Mouse (Mus musculus) megakaryocyte-erythroid progenitor cell, adult 5-6 weeks (primary cell): ENCODE data around the gene Tnp1. TPM values are rescaled to one million over a fixed set of nuclear protein-coding genes. Genes with fewer than 3 reads are reported as not detected.

Source experiments
- ATAC-seq: replicated peaks from 2 replicates; pipeline ENCODE4 v1.8.0; 2016; ENCODE audit warnings: mild to moderate bottlenecking, inconsistent platforms; ENCODE audit not compliant: severe bottlenecking, poor library complexity, low FRiP score, low TSS enrichment
- total RNA-seq, 2 experiments: library from RNA; stranded (forward) in 1 of 2; stranded (reverse) in 1 of 2; fragments of 200-1000, 215-1000 nt in 1 of 2; fragments of >200 nt in 1 of 2; fragmentation: Nextera tagmentation in 1 of 2; gene quantifications; 2 replicates each; pipeline ENCODE4 v1.2.3; 2014 to 2017

The Tnp1 gene
- total RNA-seq (2014; fragmentation: Nextera tagmentation), result not detected in 2 replicates
- not detected in 2 replicates for total RNA-seq (2017)

GRCm38 (mm10) chr1:73015731-73016130 is at the start of gene Tnp1:
TSS of gene Tnp1 (minus strand) at chr1:73015909.
- no peak for ATAC-seq

GRCm38 (mm10) chr1:73064336-73064735 is 48.6 kb upstream of the Tnp1 start:
- ATAC-seq, result no peak

DNA sequence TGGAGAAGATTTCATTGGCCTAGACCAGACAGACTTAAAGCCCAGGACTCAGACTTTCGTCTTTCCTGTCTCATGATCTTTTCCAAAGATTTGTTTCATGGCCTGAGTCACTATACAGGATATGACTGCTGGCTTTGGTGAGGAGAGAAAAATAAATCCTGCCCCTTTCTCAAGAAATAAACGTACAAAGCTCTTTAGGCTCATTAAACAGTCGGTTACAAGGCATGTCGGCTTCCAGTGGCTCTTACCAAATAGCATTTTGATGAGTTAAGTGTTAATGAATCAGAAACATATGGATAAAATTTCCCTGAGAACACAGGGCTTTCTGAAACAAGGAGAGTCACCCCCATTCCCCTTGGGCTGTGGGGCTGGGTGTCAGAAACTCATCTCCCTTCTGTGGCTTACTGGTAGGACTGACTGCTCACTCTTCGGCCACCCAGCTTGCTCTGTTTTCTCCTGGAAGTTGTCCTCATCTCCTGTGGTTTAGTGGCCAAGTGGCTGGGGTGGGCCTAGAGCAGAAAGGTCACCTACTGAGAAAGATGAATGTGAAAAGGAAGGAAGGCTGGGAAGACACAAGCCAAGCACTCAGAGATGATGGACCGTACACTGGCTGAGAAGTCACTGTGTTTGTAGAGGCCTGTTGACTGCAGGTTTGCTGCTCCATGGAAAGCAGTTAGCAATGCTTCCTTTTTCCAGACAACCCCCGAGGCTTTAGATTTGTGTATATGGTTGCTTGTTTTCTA is 46.0 kb upstream of the Tnp1 start:
- no peak for ATAC-seq

- no peak for ATAC-seq
Measured at GRCm38 (mm10) chr1:73060271-73060670, 44.6 kb upstream of the Tnp1 start.

DNA sequence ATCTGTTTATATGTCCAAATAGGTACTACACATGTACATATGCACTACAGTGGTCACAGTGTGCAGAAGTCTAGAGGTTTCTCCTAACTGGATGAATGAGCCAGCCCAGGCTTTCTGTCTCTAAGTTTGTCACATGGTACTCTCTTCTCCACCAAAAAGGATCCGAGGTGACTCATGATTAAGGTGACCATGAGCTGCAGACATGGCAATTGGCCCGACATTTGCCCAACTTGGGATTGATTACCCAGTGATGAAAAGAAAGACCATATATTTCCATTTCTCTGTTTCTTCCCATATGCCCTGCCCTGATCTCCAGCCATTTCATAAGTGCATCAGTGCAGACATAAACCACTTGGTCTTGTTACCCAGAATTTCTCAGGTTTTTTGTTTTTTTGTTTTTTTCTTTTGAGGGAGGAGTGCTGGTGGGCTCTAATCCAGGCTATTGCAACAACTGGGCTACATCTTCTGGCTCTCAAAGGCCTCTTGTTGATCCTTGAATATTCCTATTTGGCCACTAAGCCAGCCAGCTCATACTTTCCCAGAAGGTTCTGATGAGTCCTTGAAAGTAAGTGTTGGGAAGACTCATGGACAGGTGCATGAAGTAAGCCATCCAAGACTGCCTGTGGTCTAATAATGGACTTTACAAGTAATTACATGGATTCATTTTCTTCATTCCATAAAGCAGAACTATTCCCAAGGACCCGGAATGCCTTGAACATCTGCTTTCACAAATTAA is 40.7 kb upstream of the Tnp1 start:
- no peak for ATAC-seq

GRCm38 (mm10) chr1:73055820-73056219 is 40.1 kb upstream of the Tnp1 start:
- no peak for ATAC-seq

GRCm38 (mm10) chr1:73055206-73055605 is 39.5 kb upstream of the Tnp1 start:
- ATAC-seq, result no peak

GRCm38 (mm10) chr1:73053545-73054326 is 38.0 kb upstream of the Tnp1 start:
- no peak for ATAC-seq

GRCm38 (mm10) chr1:73046896-73047672 is 31.4 kb upstream of the Tnp1 start:
- ATAC-seq, result no peak

- ATAC-seq, result no peak
Measured at GRCm38 (mm10) chr1:73045948-73046685, 30.4 kb upstream of the Tnp1 start.

- no peak for ATAC-seq
Measured at GRCm38 (mm10) chr1:73043671-73044070, 28.0 kb upstream of the Tnp1 start.

DNA sequence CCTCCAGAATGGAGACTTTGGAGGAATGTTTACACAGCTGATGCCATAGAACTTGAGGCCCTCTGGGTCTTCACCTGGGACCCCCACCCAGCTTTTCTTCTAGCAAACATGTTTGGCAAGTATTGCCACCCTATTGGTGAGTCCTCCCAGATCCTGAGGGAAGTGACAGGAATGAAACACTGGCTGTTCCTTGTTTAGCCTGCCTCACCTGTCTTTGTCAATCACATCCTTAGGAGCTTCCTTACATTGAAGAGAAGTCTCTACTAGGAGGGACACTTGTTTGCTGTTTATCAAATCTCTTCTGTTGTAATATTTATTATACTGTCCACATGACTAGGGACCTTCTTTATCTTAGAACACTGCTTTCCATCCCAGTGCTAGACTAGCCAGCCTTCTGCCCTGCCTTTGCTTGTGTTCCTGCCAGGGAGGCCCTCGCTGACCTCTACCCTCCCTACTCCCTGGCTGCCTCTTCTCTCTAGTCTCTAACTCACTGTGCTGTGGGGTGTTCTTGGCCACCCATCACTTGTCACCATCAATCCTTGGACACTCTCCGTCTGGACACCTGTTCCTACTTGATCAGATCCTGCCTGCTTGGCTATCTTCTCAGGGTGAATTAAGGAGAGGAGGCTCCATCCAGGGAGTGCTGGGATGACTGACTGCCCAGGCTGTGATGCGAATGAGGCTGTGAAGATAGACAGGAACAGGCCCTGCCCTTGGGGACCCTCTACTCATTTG is 25.1 kb upstream of the Tnp1 start:
- ATAC-seq, result no peak

DNA sequence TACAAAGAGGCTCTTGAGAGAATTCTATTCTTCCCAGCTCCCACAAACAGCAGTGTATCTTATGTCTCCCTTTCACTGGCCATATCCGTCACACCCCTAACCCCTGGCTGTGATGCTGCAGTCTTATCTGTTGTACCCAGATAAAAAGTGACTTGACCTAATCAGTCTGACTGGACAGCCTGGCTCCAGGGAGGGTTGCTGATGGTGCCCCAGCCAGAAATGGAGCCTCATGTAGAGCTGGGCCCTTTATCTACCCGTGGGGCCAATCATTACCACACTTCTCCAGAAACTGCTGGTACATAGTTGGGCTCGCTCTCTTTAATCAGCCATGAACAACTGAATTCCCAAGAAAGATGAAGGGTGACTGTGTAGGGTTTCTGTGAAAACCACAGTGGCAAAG is 22.8 kb upstream of the Tnp1 start:
- ATAC-seq, result no peak

GRCm38 (mm10) chr1:73036536-73036935 is 20.8 kb upstream of the Tnp1 start:
- ATAC-seq, result no peak

GRCm38 (mm10) chr1:73035726-73036125 is 20.0 kb upstream of the Tnp1 start:
- ATAC-seq, result no peak

DNA sequence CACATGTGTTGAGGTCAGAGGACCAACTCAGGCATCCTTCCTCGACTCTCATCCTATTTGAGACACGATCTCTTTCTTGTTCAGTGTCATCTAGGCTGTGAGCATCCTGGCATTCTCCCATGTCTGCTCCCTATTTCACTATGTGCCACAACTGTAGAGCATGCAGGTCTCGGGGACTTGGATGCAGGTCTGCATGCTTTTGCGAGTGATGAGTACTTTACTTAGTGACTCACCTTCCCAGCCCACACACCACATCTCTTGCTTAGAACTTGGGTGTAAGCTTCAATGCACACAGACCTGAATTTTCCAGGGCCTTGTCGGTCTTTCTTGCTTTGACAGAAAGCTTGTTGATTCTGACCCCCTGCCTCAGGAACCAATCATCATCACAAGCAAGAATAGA is 16.8 kb upstream of the Tnp1 start:
- ATAC-seq, result no peak

DNA sequence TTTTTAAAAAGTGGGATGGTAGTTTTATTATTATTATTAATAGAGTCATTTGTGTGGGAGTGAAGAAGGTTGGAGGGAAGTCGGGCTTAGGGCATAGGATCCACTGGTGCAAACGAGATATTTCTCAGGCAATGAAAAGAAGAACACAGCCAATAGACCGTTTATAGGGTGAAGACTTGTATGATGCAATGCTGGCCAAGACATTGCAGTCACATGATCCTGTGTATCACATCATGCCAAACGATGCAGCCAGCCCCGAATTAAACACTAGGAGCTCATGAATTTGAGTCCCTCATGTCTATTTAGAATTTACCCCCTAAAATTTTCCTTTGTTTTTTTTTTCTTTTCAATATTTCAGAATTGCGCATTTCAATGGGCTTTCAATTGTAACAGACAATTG is 13.0 kb upstream of the Tnp1 start:
- ATAC-seq, result no peak

DNA sequence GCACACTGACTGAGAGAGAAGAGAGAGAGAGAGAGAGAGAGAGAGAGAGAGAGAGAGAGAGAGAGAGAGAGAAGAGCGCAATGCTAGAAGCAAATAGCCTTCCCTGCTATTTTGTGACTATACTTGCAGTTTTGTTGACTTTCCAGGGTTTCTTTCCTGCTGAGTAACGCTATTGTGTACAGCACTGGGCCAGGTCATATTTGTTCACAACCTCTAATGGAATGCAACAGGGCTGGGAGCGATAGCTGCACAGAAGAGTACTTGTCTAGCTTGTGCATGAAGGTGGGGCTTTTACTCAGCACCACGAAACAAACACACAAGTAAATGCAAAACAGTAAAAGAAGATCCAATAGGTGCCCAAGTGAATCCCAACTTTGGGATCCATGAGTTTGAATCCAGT is 11.7 kb upstream of the Tnp1 start:
- ATAC-seq, result no peak
